Comparison of ENCODE assay signal across 8 mouse cellular contexts in genomic region chr15:102721016-102721898, GRCm38 (mm10). TPM values are rescaled to one million over a fixed set of nuclear protein-coding genes. Genes with fewer than 3 reads are reported as not detected.
DNase-seq lines count a peak whose midpoint lies in the region; ATAC-seq and TF ChIP-seq lines count a peak whose summit lies in the region.

No protein-coding gene starts in this region.

- H3K27ac ChIP-seq in lung, embryonic 15.5 days = no peak overlapping the region
- H3K27ac ChIP-seq in cortical plate, adult 2 months (ENCODE audit: insufficient read depth, low read length) = no peak overlapping the region
- H3K27ac ChIP-seq in midbrain, embryonic 16.5 days (ENCODE audit: low read length) = peak overlapping the region; percentile 60

- TF ChIP-seq CTCF in cortical plate, adult 2 months (IDR thresholded peaks at IDR 0.05; ENCODE audit: extremely low read depth, insufficient read depth, low read length) = no peak

- 14% methylated on average over 14 of the region's 14 CpGs for WGBS in lung, embryonic 15.5 days
- WGBS in midbrain, embryonic 16.5 days = 20% methylated on average over 14 of the region's 14 CpGs

- H3K4me2 ChIP-seq in lung, embryonic 15.5 days = peak overlapping the region; percentile 63
- peak overlapping the region; percentile 75 for H3K4me2 ChIP-seq in midbrain, embryonic 16.5 days (ENCODE audit: low read length)

- no peaks in the 10 kb centered on the region for H3K9me3 ChIP-seq in lung, embryonic 15.5 days
- H3K9me3 ChIP-seq in midbrain, embryonic 16.5 days (replicated peaks; ENCODE audit: control insufficient read depth, low read length, poor library complexity, severe bottlenecking) = no peaks in the 10 kb centered on the region

- peak overlapping the region; percentile 63 for H3K4me3 ChIP-seq in lung, embryonic 15.5 days
- peak overlapping the region; percentile 57 for H3K4me3 ChIP-seq in cortical plate, adult 2 months (ENCODE audit: insufficient read depth, low read length)
- peak overlapping the region; percentile 79 for H3K4me3 ChIP-seq in midbrain, embryonic 16.5 days (ENCODE audit: low read depth, low read length)

- ATAC-seq in lung, embryonic 15.5 days (ENCODE audit: borderline replicate concordance, extremely low read depth, low FRiP score, low TSS enrichment) = no peak
- peak; percentile 59 for ATAC-seq in inflammation-experienced regulatory T-cells, adult 6 months
- 0 out of 2 replicates have a peak, but pooled peaks have one; percentile 14 for ATAC-seq in midbrain, embryonic 16.5 days
- no peak for ATAC-seq in frontal cortex, adult (ENCODE audit: low TSS enrichment)

- peaks cover 12% of the 10 kb centered on the region for H3K4me1 ChIP-seq in lung, embryonic 15.5 days
- H3K4me1 ChIP-seq in cortical plate, adult 2 months (ENCODE audit: control insufficient read depth, insufficient read depth, low read length) = peaks cover 4% of the 10 kb centered on the region; the same call in 1 of the 2 replicates
- H3K4me1 ChIP-seq in midbrain, embryonic 16.5 days (ENCODE audit: control insufficient read depth, insufficient read depth, low read length) = peaks cover 12% of the 10 kb centered on the region

- peak overlapping the region; percentile 54 for H3K9ac ChIP-seq in lung, embryonic 15.5 days
- H3K9ac ChIP-seq in midbrain, embryonic 16.5 days (ENCODE audit: low read depth, low read length) = peak overlapping the region; percentile 75

- TF ChIP-seq POLR2A in cortical plate, adult 2 months (IDR thresholded peaks at IDR 0.05; ENCODE audit: extremely low read depth, insufficient read depth, low read length) = no peak

- no peaks in the 10 kb centered on the region for H3K36me3 ChIP-seq in lung, embryonic 15.5 days
- H3K36me3 ChIP-seq in midbrain, embryonic 16.5 days (ENCODE audit: control insufficient read depth, insufficient read depth, low read length) = peaks cover 17% of the 10 kb centered on the region

- H3K27me3 ChIP-seq in lung, embryonic 15.5 days = no peaks in the 10 kb centered on the region
- H3K27me3 ChIP-seq in midbrain, embryonic 16.5 days (ENCODE audit: control insufficient read depth, insufficient read depth, low read depth, low read length) = no peaks in the 10 kb centered on the region

- no peak for DNase-seq in lung, adult 18-20 months
- DNase-seq in left cerebral cortex, postnatal 25 days (ENCODE audit: low spot score in 2 of 2) = no peak
- no peak for DNase-seq in cerebellum, postnatal 25 days

- intact Hi-C loops in left cerebral cortex, postnatal 25 days (cut with DNase I) = no loop called here

RNA-seq across cellular contexts. Expression of gene Calcoco1, which starts 0.7 kb away (rescaled TPM):
- 48.0 and 51.4 TPM in 2 replicates for polyA plus RNA-seq in lung, embryonic 15.5 days (2015; fragmentation: Nextera tagmentation; extraction: Ambion mirVana)
- 62.5 and 67.0 TPM in 2 replicates for polyA plus RNA-seq in cortical plate, adult 2 months (2012; rRNA removed)
- 10 to 100 TPM; 22.0 to 43.9 (median 37.8) TPM for polyA plus RNA-seq in inflammation-experienced regulatory T-cells, adult 6 months (2017; shearing (Covaris generic))
- polyA plus RNA-seq in midbrain, embryonic 16.5 days (2015; fragmentation: Nextera tagmentation; extraction: Ambion mirVana) = 38.3 and 38.7 TPM in 2 replicates
- total RNA-seq in left cerebral cortex, postnatal 25 days (2021) = 10 to 100 TPM; 64.4 to 68.3 TPM

RNA-seq across cellular contexts. Expression of gene Atp5g2, which starts 49.1 kb away (rescaled TPM):
- 70.9 and 83.1 TPM in 2 replicates for polyA plus RNA-seq in lung, embryonic 15.5 days (2015; fragmentation: Nextera tagmentation; extraction: Ambion mirVana)
- polyA plus RNA-seq in cortical plate, adult 2 months (2012; rRNA removed) = 293 and 296 TPM in 2 replicates
- polyA plus RNA-seq in inflammation-experienced regulatory T-cells, adult 6 months (2017; shearing (Covaris generic)) = 10 to 100 TPM; 32.4 to 64.3 (median 37.5) TPM
- polyA plus RNA-seq in midbrain, embryonic 16.5 days (2015; fragmentation: Nextera tagmentation; extraction: Ambion mirVana) = 46.9 and 49.8 TPM in 2 replicates
- 10 to 100 TPM; 11.6 to 14.2 TPM for total RNA-seq in left cerebral cortex, postnatal 25 days (2021)

Comparison
In these comparisons a context has a peak if more than half of its experiments do, and no peak if none do; other contexts are left out.
1. ATAC-seq: peak in inflammation-experienced regulatory T-cells, adult 6 months (single experiment) and midbrain, embryonic 16.5 days (single experiment); none in lung, embryonic 15.5 days (single experiment) and frontal cortex, adult (single experiment).
2. Peak in every context shown above with its lines, with median percentiles within 50 percentile points of each other: H3K4me3 ChIP-seq.